10 mouse cellular contexts compared by ENCODE assay signal in genomic region chr9:21329041-21329440, GRCm38 (mm10). TPM values are rescaled to one million over a fixed set of nuclear protein-coding genes. Genes with fewer than 3 reads are reported as not detected.
A peak's percentile ranks its signal among the peaks of the same experiment; 100 is the strongest.
DNase-seq lines count a peak whose midpoint lies in the region.
"Had no signal": no experiment of that assay in that cellular context is flagged by ENCODE, and none has a peak within 500 bp of the region (broad histone marks: within the 10 kb centered on the region; RNA-seq: fewer than 3 reads in every experiment).

No protein-coding gene starts in this region.

- intact Hi-C loops in heart, postnatal 36 days (cut with DNase I) = no loop called here

- DNase-seq in thymus, postnatal 25 days = peak; percentile 21
- DNase-seq in thymus, postnatal 4 days = no peak
- DNase-seq in heart, adult 18-20 months = peak; percentile 75 to 84
- peak; percentile 60 to 62 for DNase-seq in heart, postnatal 36 days
- peak; percentile 78 for DNase-seq in testis, postnatal 10 days (ENCODE audit: low spot score)
- no peak for DNase-seq in layer of hippocampus, adult 8-10 months (ENCODE audit: low spot score in 2 of 2)
- DNase-seq in kidney, adult 8-10 months = no peak
- no peak for DNase-seq in right cerebral cortex, postnatal 25 days

RNA-seq across cellular contexts. Expression of gene Slc44a2, which starts 8.5 kb away (rescaled TPM):
- 10 to 100 TPM; 74.0 to 81.4 TPM for total RNA-seq in heart, adult 18-20 months (2021)
- 100 to 1,000 TPM; 118 to 124 TPM for total RNA-seq in heart, postnatal 36 days (2021)
- 10 to 100 TPM; 55.2 to 74.2 (median 64.7) TPM for total RNA-seq in layer of hippocampus, adult 8-10 months (2022)

RNA-seq across cellular contexts. Expression of gene Ap1m2, which starts 16.9 kb away (rescaled TPM):
- total RNA-seq in heart, adult 18-20 months (2021) = not detected
- total RNA-seq in heart, postnatal 36 days (2021) = not detected
- 1 to 10 TPM in 3 of 4 experiments, under 1 TPM in 1; 0.35 to 2.0 (median 1.6) TPM for total RNA-seq in layer of hippocampus, adult 8-10 months (2022)
- total RNA-seq: hematopoietic stem cell, adult 5-6 weeks; megakaryocyte-erythroid progenitor cell, adult 5-6 weeks had no signal

RNA-seq across cellular contexts. Expression of gene Cdkn2d, which starts 37.8 kb away (rescaled TPM):
- total RNA-seq in heart, adult 18-20 months (2021) = 10 to 100 TPM; 14.3 to 15.9 TPM
- total RNA-seq in heart, postnatal 36 days (2021) = 10 to 100 TPM; 15.9 to 18.4 TPM
- total RNA-seq in layer of hippocampus, adult 8-10 months (2022) = 10 to 100 TPM; 48.8 to 61.6 (median 55.9) TPM

RNA-seq across cellular contexts. Expression of gene Ilf3, which starts 38.6 kb away (rescaled TPM):
- total RNA-seq in heart, adult 18-20 months (2021) = 10 to 100 TPM; 25.2 to 28.5 TPM
- total RNA-seq in heart, postnatal 36 days (2021) = 10 to 100 TPM; 28.9 to 29.0 TPM
- total RNA-seq in layer of hippocampus, adult 8-10 months (2022) = 100 to 1,000 TPM in 3 of 4 experiments, 10 to 100 TPM in 1; 95.4 to 113 (median 103) TPM

RNA-seq across cellular contexts. Expression of gene Kri1, which starts 41.3 kb away (rescaled TPM):
- 10 to 100 TPM; 10.6 to 17.2 TPM for total RNA-seq in heart, adult 18-20 months (2021)
- 10 to 100 TPM; 16.5 to 18.0 TPM for total RNA-seq in heart, postnatal 36 days (2021)
- total RNA-seq in layer of hippocampus, adult 8-10 months (2022) = 10 to 100 TPM; 43.2 to 48.9 (median 44.5) TPM

Comparison
In these comparisons a context has a peak if more than half of its experiments do, and no peak if none do; other contexts are left out.
1. DNase-seq: peak in thymus, postnatal 25 days (single experiment), heart, adult 18-20 months (2 of 2), heart, postnatal 36 days (2 of 2) and testis, postnatal 10 days (single experiment); none in thymus, postnatal 4 days (single experiment), layer of hippocampus, adult 8-10 months (0 of 2), kidney, adult 8-10 months (0 of 2) and right cerebral cortex, postnatal 25 days (single experiment).